Mouse (Mus musculus): ENCODE data around the gene Cenps.

DNA sequence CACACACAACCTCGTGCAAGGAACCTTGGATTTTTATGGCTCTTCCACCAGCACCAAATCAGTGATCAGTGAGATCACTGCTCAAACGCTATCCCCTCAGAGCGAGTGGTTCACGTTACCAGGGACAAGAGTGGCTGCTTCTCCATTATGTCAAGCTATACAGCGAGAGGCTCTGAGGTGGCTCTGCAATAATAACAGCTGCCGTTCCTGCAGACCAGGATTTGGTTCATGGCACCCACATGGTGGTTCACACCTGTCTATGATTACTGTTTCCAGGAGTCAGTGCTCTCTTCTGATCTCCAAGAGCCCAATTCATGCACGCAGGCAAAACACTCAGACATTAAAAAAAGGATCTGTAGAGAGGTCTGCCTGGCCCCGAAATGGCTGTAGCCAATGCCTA lies 1.1 kb upstream of the Cenps start:
- TF ChIP-seq ELF1 (IDR thresholded peaks at IDR 0.05; ENCODE audit: low read depth, low read length) (no peak), POLR2A (IDR thresholded peaks at IDR 0.05; ENCODE audit: low read depth, low read length) (no peak), CTCF (conservative IDR thresholded peaks at IDR 0.05 in 1 of 2, IDR thresholded peaks at IDR 0.05 in 1 of 2; ENCODE audit: low read depth in 2 of 2, low read length in 2 of 2) (no peak)

Measured in CH12.LX (cell line).